Mouse (Mus musculus) frontal cortex, postnatal 36 days (tissue): ENCODE results near the gene Atf7ip2.
"Not testable (repeated sequence)": the region's sequence is repeated elsewhere in the genome, so short reads cannot be mapped to it uniquely, and the experiment has no call there.

Experiments
- DNase-seq, 2 experiments: peaks; one replicate each; pipeline ENCODE4 v3.0.0; 2022; ENCODE audit warnings: low spot score in 2 of 2

Atf7ip2 gene

DNA sequence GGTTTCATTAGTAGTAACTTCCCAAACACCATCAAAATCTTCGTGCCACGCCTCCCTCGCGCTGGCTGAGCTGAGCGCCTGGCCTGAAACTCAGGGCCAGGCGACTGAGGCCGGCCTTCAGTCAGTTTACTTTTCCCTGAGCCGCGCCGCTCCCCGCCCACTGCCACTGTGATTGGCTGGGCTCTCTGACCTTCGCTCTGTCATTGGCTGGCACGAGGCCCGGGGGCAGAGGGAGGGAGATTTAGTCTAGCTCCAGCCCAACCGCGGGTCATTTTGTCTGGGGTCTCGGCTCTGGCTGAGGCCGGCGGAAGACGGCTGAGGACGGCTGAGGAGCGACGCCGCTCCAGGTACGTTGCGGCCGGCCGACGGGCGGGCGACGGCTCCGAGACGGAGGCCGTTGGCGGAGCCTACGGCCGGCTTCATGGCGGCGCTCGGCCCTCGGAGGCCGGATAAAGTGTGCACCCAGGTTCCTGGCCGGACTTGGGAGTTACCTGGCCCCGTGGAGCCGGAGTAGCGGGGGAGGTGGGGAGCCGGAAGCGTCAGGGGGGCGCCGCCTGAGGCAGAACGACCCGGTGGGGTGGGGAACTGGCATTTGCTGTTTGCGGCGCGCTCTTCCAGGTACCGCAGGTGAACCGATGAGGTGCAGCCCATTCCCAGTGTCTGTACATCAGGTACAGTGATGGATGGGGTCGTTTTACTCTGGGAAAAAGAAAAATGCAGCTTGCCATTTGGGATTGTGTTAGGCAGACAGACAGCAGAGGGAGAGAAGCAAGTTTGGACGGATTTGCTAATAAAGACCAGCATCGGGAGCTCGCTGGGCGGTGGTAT lies at the start of gene Atf7ip2:
Gene Atf7ip2 (plus strand): TSS at position 34 of the 828 bp plus-strand sequence.
- peak; percentile 68 to 71 for DNase-seq

DNA sequence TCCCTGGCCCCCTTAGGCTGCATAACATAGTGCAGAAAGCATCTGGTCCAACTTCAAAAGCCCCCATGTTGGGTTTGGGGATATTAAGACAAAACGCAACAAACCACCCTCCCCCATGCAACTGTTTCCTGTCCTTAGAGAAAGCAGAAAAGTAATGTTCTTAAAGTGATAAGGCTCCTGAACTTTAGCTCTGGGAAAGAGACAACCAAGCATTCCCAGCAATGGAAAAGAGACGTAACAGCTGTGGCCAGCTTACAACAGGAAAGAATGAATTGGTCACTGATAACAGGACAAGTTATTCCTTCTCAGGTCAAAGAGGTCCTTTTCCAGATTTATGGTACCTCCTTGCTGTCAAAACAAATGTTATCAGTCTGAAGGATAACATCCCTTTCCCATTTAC lies 49.3 kb upstream of the Atf7ip2 start:
- DNase-seq: no peak

DNA sequence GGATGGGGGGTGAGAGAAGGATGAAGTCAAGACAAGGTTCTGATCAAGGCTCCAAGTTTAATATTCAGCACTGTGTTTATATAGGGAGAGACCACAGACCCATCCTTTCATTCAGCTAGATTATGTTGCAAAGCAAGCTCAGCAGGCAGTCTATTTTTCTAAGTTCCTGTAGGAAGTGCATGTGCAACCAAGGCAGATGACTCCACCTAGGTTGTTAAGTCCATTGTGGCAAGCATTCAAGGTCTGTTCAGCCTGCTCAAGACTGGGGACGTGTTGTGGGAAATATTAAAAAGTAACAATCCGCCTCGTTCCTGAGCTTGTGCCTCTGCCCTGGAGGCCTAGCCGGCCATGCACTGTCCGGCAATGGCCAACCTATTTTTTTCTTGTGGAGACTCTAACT lies 45.1 kb upstream of the Atf7ip2 start:
- DNase-seq: no peak

DNA sequence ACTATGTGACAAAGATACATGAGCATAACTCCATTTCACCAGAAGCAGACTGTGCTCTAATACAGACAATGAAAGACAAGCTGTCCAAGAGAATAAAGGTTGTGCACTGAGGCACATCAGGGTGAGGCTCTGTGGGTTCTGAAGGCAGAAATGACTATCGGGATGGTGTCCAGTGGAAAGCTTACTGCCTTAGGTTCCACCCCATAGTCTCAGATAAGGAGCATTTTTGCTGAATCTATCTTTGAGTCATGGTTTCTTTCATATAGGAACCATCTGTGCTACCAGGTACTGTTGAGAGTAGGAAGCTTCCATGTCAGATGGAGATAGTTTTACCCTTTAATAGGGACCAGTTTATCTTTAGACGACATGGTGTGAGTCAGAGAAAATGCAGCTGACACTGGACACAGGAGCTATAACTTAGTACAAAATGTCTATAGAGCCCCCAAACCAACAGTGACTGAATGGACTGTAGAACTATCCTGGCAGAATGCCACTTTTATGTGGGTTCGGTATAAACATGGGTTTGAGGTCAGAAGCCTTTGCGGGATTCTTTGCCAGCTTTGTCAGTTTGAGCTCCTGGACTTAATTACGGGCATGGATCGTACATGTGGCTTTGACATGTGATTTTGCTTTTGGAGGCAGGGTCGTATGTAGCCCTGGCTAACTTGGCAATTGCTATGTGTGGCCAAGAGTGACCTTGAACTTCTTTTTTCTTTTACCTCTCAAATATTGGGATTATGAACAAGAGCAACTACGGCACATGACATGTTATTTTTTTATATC lies 23.2 kb upstream of the Atf7ip2 start:
- no peak for DNase-seq

DNA sequence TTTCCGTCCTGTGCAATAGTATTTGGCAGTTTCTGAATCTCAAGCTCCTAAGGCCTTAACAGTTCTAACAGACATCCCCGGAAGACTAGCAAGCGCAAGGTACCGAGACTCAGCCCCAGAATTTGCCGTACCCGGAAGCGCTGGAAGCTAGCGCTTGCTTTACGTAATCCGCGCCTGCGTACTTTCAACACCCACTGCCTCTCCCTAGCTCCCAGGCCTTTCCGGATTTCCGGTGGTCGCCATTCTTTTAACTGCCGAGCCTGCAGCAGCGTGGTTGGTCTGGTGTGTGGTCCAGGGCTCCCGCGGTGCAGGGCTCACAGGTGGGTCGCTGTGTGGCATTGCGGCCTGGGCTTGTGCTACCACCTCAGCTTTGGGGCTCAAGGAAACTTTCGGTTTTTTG lies 22.5 kb upstream of the Atf7ip2 start, which contains the start of gene Rpl39l:
Gene Rpl39l (plus strand): TSS at position 222 of the 400 bp plus-strand sequence.
- no peak for DNase-seq

DNA sequence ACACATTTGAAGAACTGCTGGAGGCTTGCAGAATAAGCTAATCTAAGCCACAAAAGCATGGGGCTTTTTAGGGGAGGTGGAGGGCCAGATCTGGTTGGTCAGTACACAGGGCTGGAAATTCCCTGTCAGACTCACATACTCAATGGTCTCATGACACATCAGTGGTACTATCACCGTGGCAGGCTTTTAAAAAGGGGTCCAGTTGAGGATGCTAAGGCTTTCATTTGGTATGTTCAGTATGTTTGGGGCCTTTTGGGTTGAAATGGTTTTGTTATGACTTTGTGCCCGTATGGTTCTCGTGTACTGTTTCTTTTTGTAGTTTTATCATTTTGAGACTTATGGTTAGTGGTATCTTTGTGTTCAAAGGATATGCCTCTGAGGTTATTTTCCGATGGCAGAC lies 21.2 kb upstream of the Atf7ip2 start:
- no peak for DNase-seq

DNA sequence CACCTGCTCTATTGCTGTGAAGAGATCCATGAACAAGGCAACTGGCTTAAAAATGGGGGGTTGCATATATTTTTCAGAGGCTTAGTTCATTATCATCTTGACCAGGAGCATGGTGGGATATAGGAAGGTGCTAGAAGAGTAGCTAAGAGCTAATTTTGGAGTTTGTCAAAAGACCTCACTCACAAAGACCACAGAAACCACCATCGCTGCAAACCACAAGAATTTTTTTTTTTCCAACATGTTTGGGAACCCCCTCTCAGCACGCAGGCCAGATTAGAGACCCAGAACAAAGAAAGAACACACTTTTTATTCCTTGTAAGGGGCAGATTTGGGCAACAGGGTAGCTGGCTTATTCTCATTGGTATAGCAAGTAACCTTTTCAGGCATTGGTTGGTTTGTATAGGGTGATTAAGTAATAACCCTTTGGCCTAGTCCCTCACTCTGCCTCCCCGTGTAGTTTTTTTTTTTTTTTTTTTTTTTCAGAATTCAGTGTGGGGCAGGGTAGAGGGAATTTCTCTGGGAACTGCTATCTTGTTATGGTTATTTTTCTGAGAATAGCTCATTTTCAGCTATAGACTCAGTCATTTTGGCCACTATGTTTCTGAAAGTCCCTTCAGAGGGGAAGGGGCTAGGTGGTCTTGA lies 20.2 kb upstream of the Atf7ip2 start:
- DNase-seq: no peak

DNA sequence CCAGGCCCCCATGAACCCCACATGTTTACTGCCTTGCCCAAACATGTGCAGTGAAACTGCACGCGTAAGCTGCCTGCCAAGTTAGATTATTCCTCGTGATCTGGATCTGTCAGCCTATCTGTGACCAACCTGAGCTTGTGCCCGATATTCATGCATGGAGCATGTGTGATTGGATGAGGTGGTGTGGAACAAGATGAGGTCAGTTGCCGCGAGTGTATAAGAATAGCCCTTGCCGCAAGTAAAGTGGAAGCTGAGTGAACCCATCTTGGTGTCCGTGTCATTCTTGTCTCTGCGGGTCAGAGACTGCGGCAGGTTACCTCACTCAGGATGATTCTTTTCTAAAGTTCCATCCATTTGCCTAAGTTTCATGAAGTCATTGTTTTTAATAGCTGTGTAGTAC lies 5.1 kb upstream of the Atf7ip2 start:
- DNase-seq: not testable (repeated sequence)

DNA sequence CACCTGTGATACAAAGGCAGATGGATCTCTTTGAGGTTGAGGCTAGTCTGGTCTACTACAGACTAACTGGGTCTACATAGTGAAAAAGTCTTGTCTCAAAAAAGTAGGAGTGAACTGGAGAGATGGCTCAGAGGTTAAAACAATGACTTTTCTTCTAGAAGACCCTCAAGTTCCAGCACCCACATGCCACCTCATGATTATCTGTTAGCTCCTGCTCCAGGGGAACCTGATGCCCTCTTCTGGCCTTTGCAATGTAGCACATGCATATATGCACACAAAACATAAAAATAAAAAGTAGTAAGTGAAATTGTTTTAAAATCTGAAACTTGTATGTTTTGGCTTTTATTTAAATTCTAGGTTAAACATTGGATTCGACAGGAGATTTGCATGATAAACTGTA lies 16.3 kb downstream of the Atf7ip2 start:
- DNase-seq: no peak

DNA sequence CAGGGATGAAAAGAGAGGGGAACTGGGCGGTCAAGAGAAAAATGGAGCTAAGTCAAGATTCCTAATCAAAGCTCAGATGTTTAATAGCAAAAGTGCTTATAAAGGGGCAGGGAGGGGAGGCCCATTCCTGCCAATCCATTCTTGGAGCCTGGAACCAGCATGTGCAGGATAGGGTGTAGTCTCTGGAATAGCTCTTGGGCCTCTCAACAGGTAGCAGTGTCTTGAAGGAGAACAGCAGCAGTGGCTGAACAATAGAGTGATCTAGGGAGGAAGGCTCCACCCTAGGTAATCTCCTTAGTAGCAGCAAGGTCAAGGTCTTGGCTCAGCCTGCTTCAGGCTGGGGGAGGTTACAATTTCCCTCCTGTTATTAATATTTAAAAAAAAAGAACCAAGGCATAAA lies 23.9 kb downstream of the Atf7ip2 start:
- not testable (repeated sequence) for DNase-seq

DNA sequence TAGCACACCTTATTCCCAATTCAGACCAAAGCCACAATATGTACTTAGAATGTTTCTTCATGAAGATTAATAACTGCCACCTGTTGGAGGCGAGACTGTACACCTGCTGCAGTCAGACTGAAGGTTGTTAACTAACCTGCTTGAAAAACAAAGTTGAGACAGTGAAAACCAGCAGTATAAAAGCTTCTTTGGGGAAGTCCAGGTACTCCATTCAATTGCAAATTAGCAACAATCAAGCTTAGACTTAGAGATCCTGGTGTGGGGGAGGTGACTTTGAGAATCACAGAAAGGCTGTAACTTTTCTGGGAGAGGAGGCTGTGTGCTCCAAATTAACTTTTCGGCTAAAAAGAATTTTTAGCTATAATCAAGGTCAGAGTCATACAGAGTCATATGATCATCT lies 24.5 kb downstream of the Atf7ip2 start:
- DNase-seq: not testable (repeated sequence)

DNA sequence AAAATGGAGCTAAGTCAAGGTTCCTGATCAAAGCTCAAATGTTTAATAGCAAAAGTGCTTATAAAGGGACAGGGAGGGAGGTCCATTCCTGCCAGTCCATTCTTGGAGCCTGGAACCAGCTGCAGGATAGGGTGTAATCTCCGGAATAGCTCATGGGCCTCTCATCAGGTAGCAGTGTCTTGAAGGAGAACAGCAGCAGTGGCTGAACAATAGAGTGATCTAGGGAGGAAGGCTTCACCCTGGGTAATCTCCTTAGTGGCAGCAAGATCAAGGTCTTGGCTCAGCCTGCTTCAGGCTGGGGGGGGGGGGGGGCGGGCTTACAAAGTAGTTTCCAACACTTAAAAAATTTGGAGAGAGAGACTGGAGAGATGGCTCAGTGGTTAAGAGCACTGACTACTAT lies 34.8 kb downstream of the Atf7ip2 start:
- no peak for DNase-seq

DNA sequence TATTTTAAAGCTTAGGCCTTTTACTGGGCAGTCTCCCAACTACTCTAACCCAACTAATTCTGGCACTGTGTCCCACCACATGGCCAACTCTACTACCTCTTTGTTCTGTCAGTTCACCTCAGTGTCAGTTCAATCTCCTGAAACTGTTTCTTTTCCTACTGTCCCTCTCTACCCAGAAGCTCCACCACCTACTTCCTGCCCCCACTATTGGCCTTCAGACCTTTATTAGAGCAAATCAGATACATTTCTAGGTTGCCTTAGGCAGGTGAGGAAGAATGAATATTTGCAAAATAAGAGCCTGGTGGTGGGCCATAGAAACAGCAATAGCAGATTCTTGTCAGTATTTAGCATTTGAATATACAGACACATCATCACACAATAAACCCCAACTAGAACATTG lies 44.1 kb downstream of the Atf7ip2 start:
- DNase-seq: no peak

DNA sequence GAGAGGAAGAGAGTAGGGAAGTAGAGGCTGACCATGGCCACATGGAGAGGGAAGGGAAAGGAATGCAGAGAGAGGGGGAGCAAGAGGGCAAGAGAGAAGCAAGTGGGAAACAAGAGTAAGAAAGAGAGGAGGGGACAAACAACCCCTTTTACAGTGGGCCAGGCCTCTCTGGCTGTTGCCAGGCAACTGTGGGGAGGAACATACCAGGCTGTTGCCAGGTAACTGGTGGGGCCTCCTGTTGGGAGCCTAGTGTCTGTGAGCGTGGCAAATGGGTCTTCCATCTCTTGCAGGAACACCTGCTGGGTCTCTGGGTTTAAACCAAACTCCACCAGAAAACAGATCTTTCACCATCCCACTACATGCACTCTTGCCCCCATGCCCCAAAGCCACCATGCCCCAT lies 61.5 kb downstream of the Atf7ip2 start:
- DNase-seq: no peak

DNA sequence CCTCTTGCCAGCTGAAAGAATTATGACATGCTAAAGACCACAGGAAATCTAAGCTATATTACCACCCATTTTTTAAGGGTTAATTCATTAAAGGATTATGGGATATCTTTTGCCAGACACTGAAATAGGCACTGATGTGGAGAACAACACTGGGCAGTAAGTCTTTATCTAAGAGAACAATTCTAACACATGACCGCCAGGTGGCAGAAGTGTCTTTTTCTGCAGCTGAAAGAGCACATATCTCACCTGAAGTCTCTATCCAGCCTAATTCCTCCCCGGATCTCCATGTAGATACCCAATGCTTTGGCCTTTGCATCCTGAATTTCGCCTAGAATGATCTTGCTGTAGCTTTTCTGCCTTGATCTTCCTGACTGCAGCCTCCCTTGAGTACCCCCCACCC lies 79.7 kb downstream of the Atf7ip2 start:
- peak in 1 of 2 experiments; percentile 36 for DNase-seq

DNA sequence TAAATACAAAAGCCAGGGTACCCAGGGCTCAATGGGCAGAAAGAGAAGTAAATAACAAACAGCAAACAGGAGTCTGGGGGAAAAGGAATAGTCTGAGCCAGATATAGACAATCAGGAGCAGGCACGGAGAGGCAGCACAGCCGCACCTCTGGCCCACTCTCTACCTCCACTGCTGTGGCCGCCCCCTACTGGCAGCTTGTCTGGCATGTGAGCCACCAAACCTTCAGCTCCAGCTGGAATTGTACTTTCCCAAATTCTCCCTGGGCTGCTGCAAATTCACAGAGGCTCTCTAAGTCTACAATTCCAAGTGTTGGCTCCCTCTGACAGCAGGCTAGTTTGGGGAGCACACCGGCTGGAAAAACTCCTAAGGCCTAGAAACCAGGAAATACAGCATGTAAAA lies 82.0 kb downstream of the Atf7ip2 start:
- DNase-seq: no peak

DNA sequence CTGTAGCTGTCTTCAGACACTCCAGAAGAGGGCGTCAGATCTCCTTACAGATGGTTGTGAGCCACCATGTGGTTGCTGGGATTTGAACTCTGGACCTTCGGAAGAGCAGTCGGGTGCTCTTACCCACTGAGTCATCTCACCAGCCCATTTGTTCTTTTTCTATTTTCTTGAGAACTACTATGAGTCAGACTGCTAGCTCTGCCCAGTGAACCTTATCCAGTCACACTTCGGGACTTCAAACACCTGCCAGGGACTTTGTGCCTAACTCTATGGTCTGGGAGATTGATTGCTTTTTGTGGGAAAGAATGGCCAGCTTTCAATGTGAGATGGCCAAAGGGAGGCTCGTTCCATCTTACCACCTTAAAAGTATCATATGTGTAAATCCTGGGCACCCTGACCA lies 84.3 kb downstream of the Atf7ip2 start:
- not testable (repeated sequence) for DNase-seq

DNA sequence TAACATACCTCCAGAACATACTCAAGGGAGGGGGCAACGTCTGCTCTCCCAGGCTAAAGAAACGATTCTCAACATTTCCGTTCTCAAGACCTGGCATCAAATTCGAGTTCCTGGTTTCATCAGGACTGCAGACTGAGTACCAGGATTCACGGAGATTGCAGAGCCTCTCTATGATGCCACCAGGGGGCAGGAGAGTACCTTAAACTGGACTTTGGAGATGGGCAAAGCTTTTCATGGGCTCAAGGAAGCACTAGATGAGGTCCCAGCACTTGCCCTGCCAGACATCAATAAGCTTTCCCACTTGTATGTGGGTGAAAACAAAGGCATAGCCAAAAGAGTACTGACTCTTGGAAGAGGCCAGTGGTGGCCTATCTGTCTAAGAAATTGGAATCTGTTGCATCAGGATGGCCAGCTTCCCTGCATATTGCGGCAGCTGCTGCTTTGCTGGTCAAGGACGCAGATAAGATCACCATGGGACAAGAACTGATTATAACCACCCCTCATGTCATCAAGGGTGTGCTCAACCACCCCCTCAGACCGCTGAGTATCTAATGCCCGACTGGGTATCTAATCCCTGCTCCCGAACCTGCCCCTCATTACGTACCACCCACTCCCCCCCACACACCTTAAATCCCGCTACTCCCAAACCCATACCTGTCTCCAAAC lies 87.9 kb downstream of the Atf7ip2 start:
- DNase-seq: peak; percentile 84 to 88

DNA sequence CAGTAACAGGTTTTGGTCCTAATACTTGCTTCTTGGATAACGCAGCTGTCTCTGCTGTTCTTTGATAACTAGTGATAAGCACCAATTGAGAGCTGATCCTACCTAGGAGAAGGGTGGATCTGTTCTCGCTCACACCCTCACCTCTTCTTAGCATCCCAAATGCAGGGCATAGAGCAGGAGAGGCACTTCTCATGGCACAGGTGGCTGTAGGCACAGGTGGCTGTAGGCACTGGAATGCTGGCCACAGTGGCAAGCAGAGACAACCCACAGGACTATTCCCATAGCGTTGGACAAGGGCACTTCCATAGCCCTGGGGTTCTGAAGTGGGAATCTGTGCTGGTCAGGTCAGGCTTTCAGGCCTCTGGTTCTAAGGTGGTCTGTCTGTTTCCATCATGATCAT lies 89.4 kb downstream of the Atf7ip2 start:
- DNase-seq: no peak

DNA sequence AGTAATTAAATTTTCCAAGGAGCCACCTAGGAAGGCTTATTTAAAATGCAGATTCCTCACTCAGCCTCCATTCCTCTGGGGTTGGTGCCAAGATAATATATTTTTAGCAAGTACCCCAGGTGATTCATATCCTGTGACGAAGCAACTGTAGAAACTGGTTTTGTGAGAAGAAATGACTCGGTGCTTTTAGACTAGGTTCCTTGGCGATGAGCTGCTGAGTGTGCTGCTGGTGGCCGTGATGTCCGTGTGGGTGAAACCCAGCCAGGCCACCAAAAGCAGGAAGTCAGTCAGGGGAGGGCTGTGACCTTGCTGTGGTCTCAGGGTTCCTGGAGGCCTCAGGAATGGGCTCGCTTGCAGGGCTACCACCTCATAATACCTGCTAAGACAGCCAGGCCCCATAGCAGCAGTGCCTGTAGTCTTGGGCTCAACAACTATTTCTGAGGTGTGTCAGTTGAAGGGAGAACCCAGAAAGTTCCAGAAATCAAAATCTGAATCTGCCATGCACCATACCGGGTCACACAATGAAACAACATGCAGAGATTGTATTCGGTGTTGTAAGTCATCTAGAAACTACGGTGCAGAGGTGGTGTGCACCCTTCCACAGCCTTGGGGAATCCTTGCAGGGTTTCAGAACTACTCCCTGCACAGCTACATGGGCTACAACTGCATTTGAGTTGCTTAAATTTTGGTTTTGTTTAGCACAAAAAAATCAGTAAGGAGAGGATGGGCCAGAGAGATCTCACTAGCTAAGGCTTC lies 94.2 kb downstream of the Atf7ip2 start:
- DNase-seq: peak; percentile 29 to 37

DNA sequence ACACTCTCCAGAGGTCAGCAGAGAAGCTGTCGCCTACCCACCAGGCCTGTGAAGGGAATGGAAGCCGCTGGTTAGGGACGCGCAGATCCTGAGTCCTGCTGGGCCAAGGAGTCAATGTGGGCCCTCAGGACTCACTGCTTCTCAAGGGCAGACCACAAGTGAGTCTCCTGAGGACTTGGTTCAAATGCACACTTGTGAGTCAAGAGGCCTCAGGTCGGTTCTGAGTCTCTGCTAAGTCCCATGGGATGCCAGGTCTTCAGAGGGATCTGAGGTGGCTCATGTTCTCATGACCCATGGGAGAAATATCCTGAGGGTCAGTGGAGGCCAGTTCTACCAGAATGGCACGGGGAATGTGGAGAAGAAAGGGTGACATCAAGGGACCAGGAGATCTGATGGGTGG lies 95.6 kb downstream of the Atf7ip2 start:
- DNase-seq: no peak
